Mouse (Mus musculus): ENCODE results near the gene Fam240a. TPM values are rescaled to one million over a fixed set of nuclear protein-coding genes. Genes with fewer than 3 reads are reported as not detected.

The Fam240a gene
- total RNA-seq, 2 experiments from 2014 or later = not detected

Small RNA genes lying within 50 kb of the gene (microRNA-seq; reads per million reads assigned to microRNA genes)
- not detected for gene Gm24269

Other genes starting within 250 kb of the Fam240a start
- 1 to 10 TPM; 2.9 to 9.8 TPM for gene Myl3, start 175.0 kb downstream of the Fam240a start, total RNA-seq (2021)
- gene Pth1r, start 169.7 kb downstream of the Fam240a start, total RNA-seq (2021) = 10 to 100 TPM; 18.0 to 37.9 TPM
- gene Prss42, start 118.7 kb downstream of the Fam240a start, total RNA-seq (2021) = not detected
- not detected for gene Prss44, start 102.9 kb downstream of the Fam240a start, total RNA-seq (2021)
- not detected for gene Prss43, start 90.2 kb downstream of the Fam240a start, total RNA-seq (2021)
- gene Prss45, start 82.3 kb downstream of the Fam240a start, total RNA-seq (2021) = not detected
- not detected for gene Prss46, start 72.4 kb downstream of the Fam240a start, total RNA-seq (2021)
- under 1 TPM in 1 of 2 experiments, not detected in 1; 0.34 TPM for gene Prss50, start 58.9 kb downstream of the Fam240a start, total RNA-seq (2021)
- 10 to 100 TPM; 22.0 to 22.5 TPM for gene Als2cl, start 37.0 kb downstream of the Fam240a start, total RNA-seq (2021)
- 1 to 10 TPM; 1.9 to 3.5 TPM for gene Tmie, start 36.7 kb downstream of the Fam240a start, total RNA-seq (2021)
- gene Tdgf1, start 29.3 kb upstream of the Fam240a start, total RNA-seq (2021) = under 1 TPM in 1 of 2 experiments, not detected in 1; 0.17 TPM
- gene Lrrc2, start 34.7 kb upstream of the Fam240a start, total RNA-seq (2021) = 1 to 10 TPM; 3.8 to 3.9 TPM
- 1 to 10 TPM; 2.1 to 7.6 TPM for gene Rtp3, start 73.7 kb upstream of the Fam240a start, total RNA-seq (2021)
- gene Ltf, start 102.4 kb upstream of the Fam240a start, total RNA-seq (2021) = 10 to 100 TPM; 17.6 to 44.5 TPM
- gene Ccrl2, start 140.7 kb upstream of the Fam240a start, total RNA-seq (2021) = 1 to 10 TPM; 4.3 to 4.8 TPM
- gene Lrrfip2, start 200.7 kb upstream of the Fam240a start, total RNA-seq (2021) = 10 to 100 TPM; 55.1 to 55.9 TPM